Mouse (Mus musculus): ENCODE results near the gene Uggt1.
A peak's percentile ranks its signal among the peaks of the same experiment; 100 is the strongest.

The Uggt1 gene

GRCm38 (mm10) chr1:36244058-36244827 is at the start of gene Uggt1:
TSS of gene Uggt1 (minus strand) at chr1:36244720.
- DNase-seq (ENCODE audit: low spot score in 2 of 2) = peak; percentile 86 to 89

- DNase-seq (ENCODE audit: low spot score in 2 of 2) = no peak
Observed at GRCm38 (mm10) chr1:36293470-36293869, 49.0 kb upstream of the Uggt1 start.

GRCm38 (mm10) chr1:36281849-36282248 is 37.3 kb upstream of the Uggt1 start:
- no peak for DNase-seq (ENCODE audit: low spot score in 2 of 2)

GRCm38 (mm10) chr1:36280938-36281337 is 36.4 kb upstream of the Uggt1 start:
- no peak for DNase-seq (ENCODE audit: low spot score in 2 of 2)

GRCm38 (mm10) chr1:36279202-36279601 is 34.7 kb upstream of the Uggt1 start:
- DNase-seq (ENCODE audit: low spot score in 2 of 2) = peak; percentile 72 to 84

GRCm38 (mm10) chr1:36277267-36278060 is 32.9 kb upstream of the Uggt1 start:
- DNase-seq (ENCODE audit: low spot score in 2 of 2) = peak; percentile 72 to 85

- no peak for DNase-seq (ENCODE audit: low spot score in 2 of 2)
Observed at GRCm38 (mm10) chr1:36275635-36276389, 31.3 kb upstream of the Uggt1 start.

- no peak for DNase-seq (ENCODE audit: low spot score in 2 of 2)
Observed at GRCm38 (mm10) chr1:36274455-36274854, 29.9 kb upstream of the Uggt1 start, which contains the start of gene Neurl3. TSS of gene Neurl3 (minus strand) at chr1:36274679.

GRCm38 (mm10) chr1:36273288-36273687 is 28.8 kb upstream of the Uggt1 start:
- DNase-seq (ENCODE audit: low spot score in 2 of 2) = peak in 1 of 2 experiments; percentile 41

GRCm38 (mm10) chr1:36272546-36272945 is 28.0 kb upstream of the Uggt1 start:
- DNase-seq (ENCODE audit: low spot score in 2 of 2) = peak in 1 of 2 experiments; percentile 58

- DNase-seq (ENCODE audit: low spot score in 2 of 2) = no peak
Observed at GRCm38 (mm10) chr1:36271516-36272230, 27.2 kb upstream of the Uggt1 start.

GRCm38 (mm10) chr1:36270666-36271065 is 26.1 kb upstream of the Uggt1 start:
- no peak for DNase-seq (ENCODE audit: low spot score in 2 of 2)

GRCm38 (mm10) chr1:36269121-36269795 is 24.7 kb upstream of the Uggt1 start:
- DNase-seq (ENCODE audit: low spot score in 2 of 2) = no peak

- DNase-seq (ENCODE audit: low spot score in 2 of 2) = no peak
Observed at GRCm38 (mm10) chr1:36267595-36267994, 23.1 kb upstream of the Uggt1 start.

- DNase-seq (ENCODE audit: low spot score in 2 of 2) = no peak
Observed at GRCm38 (mm10) chr1:36266293-36266692, 21.8 kb upstream of the Uggt1 start.

- peak in 1 of 2 experiments; percentile 44 for DNase-seq (ENCODE audit: low spot score in 2 of 2)
Observed at GRCm38 (mm10) chr1:36263833-36264488, 19.4 kb upstream of the Uggt1 start.

GRCm38 (mm10) chr1:36261708-36262504 is 17.4 kb upstream of the Uggt1 start:
- DNase-seq (ENCODE audit: low spot score in 2 of 2) = peak in 1 of 2 experiments; percentile 33

- DNase-seq (ENCODE audit: low spot score in 2 of 2) = no peak
Observed at GRCm38 (mm10) chr1:36260418-36260817, 15.9 kb upstream of the Uggt1 start.

GRCm38 (mm10) chr1:36259281-36259680 is 14.8 kb upstream of the Uggt1 start:
- DNase-seq (ENCODE audit: low spot score in 2 of 2) = no peak

Data from spleen, postnatal 14 days (tissue).